Mouse (Mus musculus) heart, postnatal 36 days (tissue): ENCODE measurements around the gene Npl. TPM values are rescaled to one million over a fixed set of nuclear protein-coding genes. Genes with fewer than 3 reads are reported as not detected.
"Not testable (repeated sequence)": the region's sequence is repeated elsewhere in the genome, so short reads cannot be mapped to it uniquely, and the experiment has no call there.

Experiments used
- DNase-seq, 2 experiments: peaks; one replicate each; pipeline ENCODE4 v3.0.0; 2021 to 2022
- intact Hi-C: fragments of 180-260 bp; cut with DNase I; formaldehyde crosslinking; loops from one replicate; pipeline ENCODE4 v1.15.1; 2025
- total RNA-seq, 2 experiments: library from RNA; stranded (reverse); gene quantifications; 2 replicates each; pipeline ENCODE4 v1.2.3; 2021

Gene Npl
- total RNA-seq, 2 experiments from 2014 or later, result 1.6 to 1.7 TPM

GRCm38 (mm10) chr1:153547555-153547954, 2.3 kb downstream of the Npl start:
- intact Hi-C loops, result no loop called here
- DNase-seq, result no peak

- no peak for DNase-seq
- intact Hi-C loops, result no loop called here
Observed at GRCm38 (mm10) chr1:153545196-153545595, 4.6 kb downstream of the Npl start.

GRCm38 (mm10) chr1:153542726-153543320, 7.0 kb downstream of the Npl start:
- intact Hi-C loops, result no loop called here
- DNase-seq, result peak; percentile 13 to 24

- intact Hi-C loops, result no loop called here
Observed at GRCm38 (mm10) chr1:153540753-153541152, 9.1 kb downstream of the Npl start.

GRCm38 (mm10) chr1:153539739-153540333, 10.0 kb downstream of the Npl start:
- intact Hi-C loops, result no loop called here

More at GRCm38 (mm10) chr1:153540753-153541152, 9.1 kb downstream of the Npl start:
- no peak for DNase-seq

GRCm38 (mm10) chr1:153535611-153536010, 14.2 kb downstream of the Npl start:
- peak in 1 of 2 experiments; percentile 13 for DNase-seq
- intact Hi-C loops, result no loop called here

More at GRCm38 (mm10) chr1:153539739-153540333, 10.0 kb downstream of the Npl start:
- DNase-seq, result no peak

- DNase-seq, intact Hi-C loops: not testable (repeated sequence)
Observed at GRCm38 (mm10) chr1:153532896-153533295, 16.9 kb downstream of the Npl start.

- peak; percentile 19 to 37 for DNase-seq
- intact Hi-C loops, result no loop called here
Observed at GRCm38 (mm10) chr1:153532234-153532841, 17.5 kb downstream of the Npl start.

- intact Hi-C loops, result no loop called here
Observed at GRCm38 (mm10) chr1:153531677-153532233, 18.1 kb downstream of the Npl start.

GRCm38 (mm10) chr1:153522116-153522515, 27.7 kb downstream of the Npl start:
- intact Hi-C loops, result no loop called here

More at GRCm38 (mm10) chr1:153531677-153532233, 18.1 kb downstream of the Npl start:
- no peak for DNase-seq

GRCm38 (mm10) chr1:153515368-153515767, 34.5 kb downstream of the Npl start:
- no peak for DNase-seq
- intact Hi-C loops, result no loop called here

More at GRCm38 (mm10) chr1:153522116-153522515, 27.7 kb downstream of the Npl start:
- no peak for DNase-seq

GRCm38 (mm10) chr1:153510330-153511009, 39.4 kb downstream of the Npl start:
- no peak for DNase-seq
- intact Hi-C loops, result no loop called here

GRCm38 (mm10) chr1:153509569-153509968, 40.3 kb downstream of the Npl start:
- DNase-seq, intact Hi-C loops: not testable (repeated sequence)

GRCm38 (mm10) chr1:153509012-153509411, 40.8 kb downstream of the Npl start:
- intact Hi-C loops, result no loop called here
- DNase-seq, result no peak

GRCm38 (mm10) chr1:153506266-153506665, 43.6 kb downstream of the Npl start:
- DNase-seq, result peak in 1 of 2 experiments; percentile 20
- intact Hi-C loops, result no loop called here

GRCm38 (mm10) chr1:153501644-153502321, 48.1 kb downstream of the Npl start:
- peak; percentile 26 to 29 for DNase-seq

GRCm38 (mm10) chr1:153500030-153500429, 49.8 kb downstream of the Npl start:
- intact Hi-C loops, result no loop called here
- DNase-seq, result no peak

More at GRCm38 (mm10) chr1:153501644-153502321, 48.1 kb downstream of the Npl start:
- intact Hi-C loops, result no loop called here

- intact Hi-C loops, result no loop called here
- DNase-seq, result no peak
Observed at GRCm38 (mm10) chr1:153496030-153496429, 53.8 kb downstream of the Npl start.

GRCm38 (mm10) chr1:153493931-153494330, 55.9 kb downstream of the Npl start:
- DNase-seq, result no peak
- intact Hi-C loops, result no loop called here

GRCm38 (mm10) chr1:153493338-153493737, 56.5 kb downstream of the Npl start:
- intact Hi-C loops, result no loop called here
- no peak for DNase-seq
